Mouse (Mus musculus) liver, embryonic 14.5 days (tissue): Measurements from ENCODE around the gene C1ra. TPM values are rescaled to one million over a fixed set of nuclear protein-coding genes. Genes with fewer than 3 reads are reported as not detected.
A peak's percentile ranks its signal among the peaks of the same experiment; 100 is the strongest.

ENCODE experiments used
- ATAC-seq: fragments of 200-750 bp; cut with Nextera tagmentation; 2 replicates; pipeline ENCODE4 v1.8.0; 2017; ENCODE audit warnings: moderate number of reproducible peaks, mild to moderate bottlenecking, moderate library complexity; ENCODE audit not compliant: insufficient read depth
- DNase-seq, 3 experiments: peaks; one replicate each; pipeline ENCODE4 v3.0.0-alpha.2; 2012 to 2013; ENCODE audit warnings: low read depth in 3 of 3, low spot score in 3 of 3
- H3K27ac ChIP-seq: fragments of 300-500 bp; sonication (generic); 2 replicates; pipeline ENCODE4 v1.5.1; 2014; ENCODE audit warnings: moderate library complexity, mild to moderate bottlenecking, control low read depth, inconsistent platforms
- H3K27me3 ChIP-seq: fragments of 300-500 bp; sonication (generic); 2 replicates; pipeline ENCODE4 v1.6.1; 2014; ENCODE audit warnings: mild to moderate bottlenecking, low read length, moderate library complexity; ENCODE audit not compliant: control insufficient read depth, insufficient read depth
- H3K36me3 ChIP-seq: fragments of 300-500 bp; sonication (generic); replicated peaks from 2 replicates; pipeline ENCODE4 v1.6.1; 2014; ENCODE audit warnings: low read depth; ENCODE audit not compliant: control insufficient read depth, insufficient read depth
- H3K4me1 ChIP-seq, 2 experiments: fragments of 200-500 bp in 1 of 2; fragments of 300-500 bp in 1 of 2; sonication (generic) in 1 of 2; replicated peaks; 2 replicates each; pipeline ENCODE4 v1.6.1; 2012 to 2014; ENCODE audit warnings: antibody characterized with exemption in 1 of 2, inconsistent platforms in 1 of 2, low read length in 1 of 2; ENCODE audit not compliant: control insufficient read depth in 2 of 2, insufficient read depth in 2 of 2
- H3K4me2 ChIP-seq: fragments of 300-500 bp; sonication (generic); 2 replicates; pipeline ENCODE4 v1.6.1; 2014; ENCODE audit warnings: low read depth, mild to moderate bottlenecking, control low read depth, moderate library complexity
- H3K4me3 ChIP-seq, 2 experiments: fragments of 200-500 bp in 1 of 2; fragments of 300-500 bp in 1 of 2; sonication (generic) in 1 of 2; 2 replicates each; pipeline ENCODE4 v1.5.1; 2012 to 2014; ENCODE audit warnings: low read depth in 2 of 2, low read length in 2 of 2, mild to moderate bottlenecking in 2 of 2, control low read depth in 1 of 2, inconsistent platforms in 1 of 2, moderate library complexity in 1 of 2; ENCODE audit not compliant: insufficient read depth in 1 of 2
- H3K9ac ChIP-seq: fragments of 300-500 bp; sonication (generic); replicated peaks from 2 replicates; pipeline ENCODE4 v1.6.1; 2014; ENCODE audit warnings: mild to moderate bottlenecking, control low read depth, moderate library complexity
- H3K9me3 ChIP-seq: fragments of 300-500 bp; sonication (generic); 2 replicates; pipeline ENCODE4 v1.6.1; 2016; ENCODE audit warnings: low read length, mixed read lengths; ENCODE audit not compliant: control insufficient read depth
- CTCF ChIP-seq: IDR thresholded peaks from 2 replicates; pipeline ENCODE4 v1.5.1; 2016; ENCODE audit warnings: antibody characterized with exemption, low read depth, control low read depth
- EP300 ChIP-seq: IDR thresholded peaks from 2 replicates; pipeline ENCODE4 v1.6.1; 2016; ENCODE audit warnings: antibody characterized with exemption, low read depth
- WGBS: fragments of 180-500 bp; shearing (Covaris S2); extraction: QIAGEN DNeasy Blood & Tissue Kit; methylation state at CpG from one replicate; pipeline ENCODE4 v1.1.7; 2014; ENCODE audit not compliant: insufficient replicate concordance; 5-methylcytosine and 5-hydroxymethylcytosine counted together
- polyA plus RNA-seq, 2 experiments: library from polyadenylated mRNA; depleted of rRNA in 1 of 2; stranded (reverse) in 1 of 2; unstranded in 1 of 2; fragments of >200 nt; fragmentation: Nextera tagmentation in 1 of 2; extraction: Ambion mirVana in 1 of 2; gene quantifications; 2 replicates each; pipeline versions ENCODE4 v1.2.1 to v1.2.3; 2012 to 2014

The C1ra gene
- polyA plus RNA-seq, 2 experiments, result 7.8 to 8.6 TPM

DNA sequence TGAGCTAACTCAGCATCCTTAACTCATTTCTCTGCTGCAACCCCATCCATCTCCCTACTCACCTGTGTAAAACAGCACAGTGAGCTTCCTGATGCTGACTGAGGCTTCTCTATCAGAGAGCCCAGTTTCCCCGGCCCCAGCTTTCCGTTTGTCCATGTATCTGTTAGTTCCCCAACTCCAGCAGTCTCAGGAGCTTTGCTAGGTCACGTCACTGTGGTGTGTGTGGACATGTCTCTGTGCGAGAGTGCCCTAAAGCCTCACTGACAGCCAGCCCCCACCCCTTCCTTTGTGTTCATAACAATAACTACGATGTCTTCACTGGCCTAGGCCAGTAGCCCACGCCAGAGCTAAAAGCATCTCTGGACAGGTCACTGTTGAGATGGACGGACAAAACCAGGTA lies 36.0 kb upstream of the C1ra start:
- H3K27me3 ChIP-seq, result no peaks in the 10 kb centered on the region
- H3K4me1 ChIP-seq, result peaks cover 14 to 45% of the 10 kb centered on the region in 2 experiments
- H3K4me2 ChIP-seq, result no peak overlapping the region
- H3K9ac ChIP-seq, result no peak overlapping the region
- DNase-seq (no peak), ATAC-seq (no peak)
- TF ChIP-seq EP300, result no peak
- TF ChIP-seq CTCF, result no peak
- no peaks in the 10 kb centered on the region for H3K9me3 ChIP-seq
- no peaks in the 10 kb centered on the region for H3K36me3 ChIP-seq
- WGBS, result 71% methylated on average over 7 of the region's 7 CpGs
- no peak overlapping the region for H3K4me3 ChIP-seq
- no peak overlapping the region for H3K27ac ChIP-seq

DNA sequence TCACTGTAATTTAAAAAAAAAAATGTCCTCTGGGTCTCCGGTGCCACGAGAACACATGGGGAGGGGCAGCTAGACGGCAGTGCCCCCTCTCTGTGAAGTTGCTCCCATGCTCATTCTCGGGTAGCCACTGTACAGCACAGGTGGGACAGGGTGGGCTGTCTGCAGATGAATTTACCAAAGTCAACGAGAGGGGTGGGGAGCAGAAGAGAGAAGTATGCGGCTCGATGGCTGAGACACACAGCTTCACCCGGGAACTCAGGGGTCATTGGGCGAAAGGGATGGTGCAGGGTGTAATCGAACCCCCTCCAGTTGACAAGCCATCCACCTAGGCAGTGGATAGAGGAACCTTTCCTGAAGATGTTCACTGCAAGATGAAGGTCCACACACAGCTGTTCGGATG lies 35.4 kb upstream of the C1ra start:
- no peak for DNase-seq
- Histone ChIP-seq H3K36me3 (no peaks in the 10 kb centered on the region), H3K27me3 (no peaks in the 10 kb centered on the region), H3K4me2 (no peak overlapping the region), H3K4me3 (no peak overlapping the region), H3K27ac (no peak overlapping the region), H3K4me1 (peaks cover 14 to 40% of the 10 kb centered on the region in 2 experiments), H3K9me3 (no peaks in the 10 kb centered on the region), H3K9ac (no peak overlapping the region)
- ATAC-seq, result no peak
- TF ChIP-seq EP300 (no peak), CTCF (no peak)
- 68% methylated on average over 11 of the region's 11 CpGs for WGBS

DNA sequence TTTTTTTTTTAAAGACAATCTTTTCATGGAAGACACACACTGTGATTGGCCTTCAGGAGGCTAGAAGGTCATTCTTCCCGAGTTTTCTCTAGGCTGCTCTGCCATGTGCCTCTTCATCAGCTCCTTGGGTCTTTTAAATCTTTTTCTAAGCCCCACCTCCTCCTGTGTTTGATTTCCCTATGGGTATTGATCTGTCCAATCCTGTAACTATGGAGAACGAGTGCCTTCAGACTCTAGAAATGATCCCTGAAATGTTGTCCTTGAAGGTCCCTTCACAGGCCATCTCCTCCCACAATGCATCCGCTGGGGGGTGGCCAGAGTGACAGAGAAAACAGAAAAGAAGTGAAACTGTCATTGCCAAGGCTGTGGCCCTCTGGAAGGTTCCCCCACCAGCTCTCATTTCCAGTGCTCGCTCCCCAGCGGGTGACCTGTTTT lies 35.0 kb upstream of the C1ra start:
- Histone ChIP-seq H3K27ac (peak overlapping the region; percentile 10; the same call in 1 of the 2 replicates), H3K4me2 (no peak overlapping the region), H3K9ac (no peak overlapping the region), H3K4me1 (peaks cover 13 to 38% of the 10 kb centered on the region in 2 experiments), H3K36me3 (no peaks in the 10 kb centered on the region), H3K4me3 (no peak overlapping the region), H3K27me3 (no peaks in the 10 kb centered on the region), H3K9me3 (no peaks in the 10 kb centered on the region)
- ATAC-seq (no peak), DNase-seq (no peak)
- 57% methylated on average over 5 of the region's 5 CpGs for WGBS
- no peak for TF ChIP-seq CTCF
- TF ChIP-seq EP300, result no peak

DNA sequence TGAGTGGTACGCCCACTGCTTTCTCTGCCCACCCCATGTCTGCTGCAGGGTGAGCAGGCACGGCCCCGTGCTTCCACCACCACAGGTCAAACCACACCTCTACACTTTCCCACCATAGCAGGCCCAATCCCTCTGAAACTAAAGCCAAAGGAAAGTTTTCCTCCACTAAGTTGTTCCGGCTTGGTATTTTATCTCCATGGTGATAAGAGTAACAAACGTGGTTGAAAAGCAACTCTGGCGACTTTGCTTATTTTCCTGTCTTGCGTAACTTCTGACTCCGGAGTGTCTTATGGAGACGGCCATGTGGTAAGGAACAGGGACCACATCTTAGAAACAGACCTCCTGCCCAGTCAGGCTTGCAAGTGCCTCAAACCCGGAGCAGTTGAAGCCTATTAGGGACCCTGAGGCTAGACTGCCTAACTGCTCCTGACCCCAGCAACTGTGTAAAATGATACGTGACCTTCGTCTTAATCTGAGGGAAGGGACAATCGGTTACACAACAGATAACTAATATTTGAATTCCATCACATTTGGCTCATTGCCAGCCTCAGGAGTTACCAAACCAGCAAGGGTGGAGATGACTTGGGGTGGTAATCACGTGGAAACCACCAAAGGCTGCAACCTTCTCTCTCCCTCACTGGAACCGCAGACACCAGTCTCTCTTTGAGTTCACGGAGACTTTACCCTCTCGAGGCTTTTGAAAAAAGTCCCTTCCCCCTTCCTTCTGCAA lies 34.1 kb upstream of the C1ra start:
- H3K27me3 ChIP-seq, result no peaks in the 10 kb centered on the region
- peaks cover 7 to 32% of the 10 kb centered on the region in 2 experiments for H3K4me1 ChIP-seq
- no peaks in the 10 kb centered on the region for H3K9me3 ChIP-seq
- TF ChIP-seq CTCF (no peak), EP300 (no peak)
- WGBS, result 25% methylated on average over 17 of the region's 17 CpGs
- DNase-seq, result peak in 2 of 3 experiments; percentile 40 to 42
- no peak overlapping the region for H3K9ac ChIP-seq
- no peaks in the 10 kb centered on the region for H3K36me3 ChIP-seq
- no peak overlapping the region for H3K4me3 ChIP-seq
- H3K27ac ChIP-seq, result peak overlapping the region; percentile 13; the same call in 1 of the 2 replicates
- peak overlapping the region; percentile 11; the same call in 1 of the 2 replicates for H3K4me2 ChIP-seq
- peak; percentile 25; the same call in 1 of the 2 replicates for ATAC-seq

DNA sequence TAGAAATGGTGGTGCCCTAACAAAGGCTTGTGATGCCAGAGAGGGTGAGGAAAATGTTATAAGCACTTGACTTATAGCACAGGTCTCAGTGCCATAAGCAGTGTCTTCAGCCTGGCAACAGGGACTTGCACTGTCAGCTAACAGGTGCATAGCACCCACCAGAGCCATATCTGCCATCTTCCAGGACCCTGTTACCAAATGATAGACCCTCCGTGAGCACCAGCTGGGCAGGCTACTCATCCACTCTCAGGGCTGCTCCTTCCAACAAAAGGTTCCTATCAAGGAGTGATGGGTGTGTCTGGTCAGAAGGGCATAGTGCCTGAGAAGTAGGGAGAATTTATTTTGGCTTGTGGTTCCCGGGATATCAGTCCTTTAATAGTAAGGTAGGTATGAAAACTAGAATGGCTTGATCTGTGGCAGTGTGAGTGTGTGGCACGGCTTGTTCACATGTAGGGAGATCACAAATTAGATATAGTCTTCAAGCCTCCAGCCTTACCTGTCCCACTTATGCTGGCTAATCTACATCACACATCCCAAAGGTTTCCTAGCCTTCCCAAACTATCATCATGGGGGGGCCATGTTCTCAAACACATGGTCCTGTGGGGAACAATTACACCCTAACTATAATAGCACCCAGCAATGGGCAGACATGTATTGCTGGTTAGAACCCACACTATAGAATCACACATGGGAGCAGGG lies 33.2 kb upstream of the C1ra start:
- Histone ChIP-seq H3K27ac (no peak overlapping the region), H3K27me3 (no peaks in the 10 kb centered on the region), H3K9ac (no peak overlapping the region), H3K4me1 (peaks cover 7 to 29% of the 10 kb centered on the region in 2 experiments), H3K9me3 (no peaks in the 10 kb centered on the region), H3K4me3 (no peak overlapping the region), H3K4me2 (no peak overlapping the region), H3K36me3 (no peaks in the 10 kb centered on the region)
- no peak for TF ChIP-seq CTCF
- TF ChIP-seq EP300, result no peak
- WGBS, result 71% methylated on average over 3 of the region's 3 CpGs
- ATAC-seq (no peak), DNase-seq (no peak)
